Mouse (Mus musculus): Measurements from ENCODE around the gene Olfr66.

Olfr66 gene

GRCm38 (mm10) chr7:103886152-103886551 is at the start of gene Olfr66:
TSS of gene Olfr66 (minus strand) at chr7:103886252.
- in situ Hi-C loops (cut with MboI, MseI) = no loop called here

- in situ Hi-C loops (cut with MboI, MseI) = loop anchor here in 1 of 2 experiments (5.0 kb wide), 1 partner anchor 207 kb away; no protein-coding TSS in a partner anchor
Measured at GRCm38 (mm10) chr7:103934264-103934663, 48.2 kb upstream of the Olfr66 start, which contains the start of gene Olfr632. TSS of gene Olfr632 (plus strand) at chr7:103934347.

GRCm38 (mm10) chr7:103928525-103928924 is 42.5 kb upstream of the Olfr66 start, which contains the start of gene Olfr631:
TSS of gene Olfr631 (plus strand) at chr7:103928825.
- in situ Hi-C loops (cut with MboI, MseI) = no loop called here

- in situ Hi-C loops (cut with MboI, MseI) = loop anchor here in 1 of 2 experiments (10.0 kb wide), 1 partner anchor 951 kb away; the partner anchor contains the start of gene Olfr576
Measured at GRCm38 (mm10) chr7:103915338-103915737, 29.3 kb upstream of the Olfr66 start.

GRCm38 (mm10) chr7:103912969-103913511 is 27.0 kb upstream of the Olfr66 start:
- in situ Hi-C loops (cut with MboI, MseI) = loop anchor here in 1 of 2 experiments (10.0 kb wide), 1 partner anchor 948 kb away; the partner anchor contains the start of gene Olfr576

- in situ Hi-C loops (cut with MboI, MseI) = loop anchor here in 1 of 2 experiments (10.0 kb wide), 1 partner anchor 945 kb away; the partner anchor contains the start of gene Olfr576
Measured at GRCm38 (mm10) chr7:103910047-103910446, 24.0 kb upstream of the Olfr66 start.

- in situ Hi-C loops (cut with MboI, MseI) = no loop called here
Measured at GRCm38 (mm10) chr7:103903187-103903586, 17.1 kb upstream of the Olfr66 start, which contains the start of gene Olfr65. TSS of gene Olfr65 (plus strand) at chr7:103903487.

GRCm38 (mm10) chr7:103894385-103894784 is 8.3 kb upstream of the Olfr66 start, which contains the start of gene Olfr64:
TSS of gene Olfr64 (minus strand) at chr7:103894485.
- in situ Hi-C loops (cut with MboI, MseI) = loop anchor here in 1 of 2 experiments (10.0 kb wide), 1 partner anchor 590 kb away; no protein-coding TSS in a partner anchor

- in situ Hi-C loops (cut with MboI, MseI) = no loop called here
Measured at GRCm38 (mm10) chr7:103877093-103877492, 9.0 kb downstream of the Olfr66 start.

GRCm38 (mm10) chr7:103874451-103874850 is 11.6 kb downstream of the Olfr66 start:
- in situ Hi-C loops (cut with MboI, MseI) = no loop called here

GRCm38 (mm10) chr7:103873064-103873463 is 13.0 kb downstream of the Olfr66 start:
- in situ Hi-C loops (cut with MboI, MseI) = no loop called here

GRCm38 (mm10) chr7:103870667-103871066 is 15.4 kb downstream of the Olfr66 start:
- in situ Hi-C loops (cut with MboI, MseI) = no loop called here

GRCm38 (mm10) chr7:103865716-103866115 is 20.3 kb downstream of the Olfr66 start:
- in situ Hi-C loops (cut with MboI, MseI) = no loop called here

GRCm38 (mm10) chr7:103861531-103861930 is 24.5 kb downstream of the Olfr66 start:
- in situ Hi-C loops (cut with MboI, MseI) = no loop called here

GRCm38 (mm10) chr7:103860855-103861254 is 25.2 kb downstream of the Olfr66 start:
- in situ Hi-C loops (cut with MboI, MseI) = no loop called here

- in situ Hi-C loops (cut with MboI, MseI) = no loop called here
Measured at GRCm38 (mm10) chr7:103859076-103859475, 27.0 kb downstream of the Olfr66 start.

GRCm38 (mm10) chr7:103854669-103855068 is 31.4 kb downstream of the Olfr66 start:
- in situ Hi-C loops (cut with MboI, MseI) = no loop called here

- in situ Hi-C loops (cut with MboI, MseI) = no loop called here
Measured at GRCm38 (mm10) chr7:103853090-103853489, 33.0 kb downstream of the Olfr66 start, which contains the start of gene Hbb-y. TSS of gene Hbb-y (minus strand) at chr7:103853216.

GRCm38 (mm10) chr7:103844525-103845325 is 41.3 kb downstream of the Olfr66 start:
- in situ Hi-C loops (cut with MboI, MseI) = no loop called here

GRCm38 (mm10) chr7:103843034-103843433 is 43.0 kb downstream of the Olfr66 start, which contains the start of gene Hbb-bh1:
TSS of gene Hbb-bh1 (minus strand) at chr7:103843164.
- in situ Hi-C loops (cut with MboI, MseI) = no loop called here

- in situ Hi-C loops (cut with MboI, MseI) = no loop called here
Measured at GRCm38 (mm10) chr7:103840268-103840667, 45.8 kb downstream of the Olfr66 start, which contains the start of gene Hbb-bh2. TSS of gene Hbb-bh2 (minus strand) at chr7:103840520.
